Mouse (Mus musculus): ENCODE measurements around the gene Spats1. TPM values are rescaled to one million over a fixed set of nuclear protein-coding genes. Genes with fewer than 3 reads are reported as not detected.

Spats1 gene
- under 1 TPM in 1 of 2 experiments, not detected in 1; 0.48 TPM for total RNA-seq (2021)
- long read RNA-seq, experiment 1, result 0 reads
- long read RNA-seq, experiment 2, partial matches to known transcripts, result 0 of 1 reads
- long read RNA-seq, experiment 2, other reads (novel, unspliced or antisense), result 0 of 1 reads

GRCm38 (mm10) chr17:45474669-45475465, at the start of gene Spats1:
Gene Spats1 (minus strand): TSS chr17:45475415.
- DNase-seq, result peak; percentile 71

- DNase-seq, result no peak
Observed at GRCm38 (mm10) chr17:45524961-45525360, 49.7 kb upstream of the Spats1 start.

GRCm38 (mm10) chr17:45523263-45523662, 48.0 kb upstream of the Spats1 start, which contains the start of gene Tcte1:
Gene Tcte1 (plus strand): TSS chr17:45523434.
- no peak for DNase-seq

- no peak for DNase-seq
Observed at GRCm38 (mm10) chr17:45520136-45520535, 44.9 kb upstream of the Spats1 start.

- no peak for DNase-seq
Observed at GRCm38 (mm10) chr17:45518766-45519475, 43.7 kb upstream of the Spats1 start.

- no peak for DNase-seq
Observed at GRCm38 (mm10) chr17:45517549-45518215, 42.5 kb upstream of the Spats1 start.

- DNase-seq, result no peak
Observed at GRCm38 (mm10) chr17:45517135-45517534, 41.9 kb upstream of the Spats1 start.

GRCm38 (mm10) chr17:45516488-45516887, 41.3 kb upstream of the Spats1 start:
- peak; percentile 85 for DNase-seq

- DNase-seq, result no peak
Observed at GRCm38 (mm10) chr17:45515806-45516205, 40.6 kb upstream of the Spats1 start.

- DNase-seq, result no peak
Observed at GRCm38 (mm10) chr17:45515204-45515726, 40.0 kb upstream of the Spats1 start.

- DNase-seq, result no peak
Observed at GRCm38 (mm10) chr17:45511757-45512156, 36.5 kb upstream of the Spats1 start.

GRCm38 (mm10) chr17:45510871-45511270, 35.7 kb upstream of the Spats1 start:
- no peak for DNase-seq

- DNase-seq, result peak; percentile 97
Observed at GRCm38 (mm10) chr17:45506700-45507189, 31.5 kb upstream of the Spats1 start, which contains the start of gene Aars2. Gene Aars2 (plus strand): TSS chr17:45506841.

- DNase-seq, result no peak
Observed at GRCm38 (mm10) chr17:45505941-45506465, 30.8 kb upstream of the Spats1 start.

GRCm38 (mm10) chr17:45503301-45503973, 28.2 kb upstream of the Spats1 start:
- no peak for DNase-seq

- DNase-seq, result no peak
Observed at GRCm38 (mm10) chr17:45502324-45502723, 27.1 kb upstream of the Spats1 start.

GRCm38 (mm10) chr17:45500981-45501380, 25.8 kb upstream of the Spats1 start:
- no peak for DNase-seq

- no peak for DNase-seq
Observed at GRCm38 (mm10) chr17:45499516-45499915, 24.3 kb upstream of the Spats1 start.

- no peak for DNase-seq
Observed at GRCm38 (mm10) chr17:45498397-45498796, 23.2 kb upstream of the Spats1 start.

GRCm38 (mm10) chr17:45495398-45495797, 20.2 kb upstream of the Spats1 start:
- DNase-seq, result no peak

- no peak for DNase-seq
Observed at GRCm38 (mm10) chr17:45490532-45491154, 15.4 kb upstream of the Spats1 start.

All from adrenal gland, postnatal 10 days (tissue).